Mouse (Mus musculus) duodenum, adult 2 months (tissue): ENCODE data around the gene Apom. TPM values are rescaled to one million over a fixed set of nuclear protein-coding genes. Genes with fewer than 3 reads are reported as not detected.

ENCODE experiments used
- polyA plus RNA-seq: library from polyadenylated mRNA; depleted of rRNA; stranded (reverse); fragments of >200 nt; gene quantifications from 2 replicates; pipeline ENCODE4 v1.2.3, GENCODE M21; 2012; ENCODE audit warnings: low replicate concordance; rRNA removed

Gene Apom
- 0.25 TPM in 2 replicates for polyA plus RNA-seq

GRCm38 (mm10) chr17:35131500-35132173, at the start of gene Apom:
Gene Apom, minus strand, starts transcription at chr17:35132050.

GRCm38 (mm10) chr17:35175968-35176367, 44.1 kb upstream of the Apom start, which contains the start of gene Aif1:
Gene Aif1, minus strand, starts transcription at chr17:35176068.

GRCm38 (mm10) chr17:35164568-35165450, 33.0 kb upstream of the Apom start, which contains the start of gene Prrc2a:
Gene Prrc2a, minus strand, starts transcription at chr17:35164897.

GRCm38 (mm10) chr17:35134801-35135590, 3.1 kb upstream of the Apom start, which contains the start of gene Bag6:
Gene Bag6, plus strand, starts transcription at chr17:35135178.

GRCm38 (mm10) chr17:35126206-35126611, 5.6 kb downstream of the Apom start, which contains the start of gene D17H6S53E:
Gene D17H6S53E, plus strand, starts transcription at chr17:35126373.

GRCm38 (mm10) chr17:35121871-35122303, 10.0 kb downstream of the Apom start, which contains the start of gene Csnk2b:
Gene Csnk2b, minus strand, starts transcription at chr17:35122053.

GRCm38 (mm10) chr17:35121143-35121799, 10.6 kb downstream of the Apom start, which contains the start of gene Gpank1:
Gene Gpank1, plus strand, starts transcription at chr17:35121455.

GRCm38 (mm10) chr17:35115046-35116019, 16.5 kb downstream of the Apom start, which contains the start of gene Ly6g5b:
Gene Ly6g5b, minus strand, starts transcription at chr17:35115428.

GRCm38 (mm10) chr17:35108097-35108496, 23.8 kb downstream of the Apom start, which contains the start of gene Ly6g5c:
Gene Ly6g5c, plus strand, starts transcription at chr17:35108279.

GRCm38 (mm10) chr17:35088825-35089644, 42.8 kb downstream of the Apom start, which contains the start of gene Abhd16a:
Gene Abhd16a, plus strand, starts transcription at chr17:35089263.

GRCm38 (mm10) chr17:35085208-35085865, 46.5 kb downstream of the Apom start, which contains the start of gene Ly6g6f:
Gene Ly6g6f, minus strand, starts transcription at chr17:35085610.

Other genes starting within 250 kb of the Apom start
- gene C2, start 233.8 kb downstream of the Apom start, polyA plus RNA-seq, result 5.1 and 6.8 TPM in 2 replicates
- 206 and 215 TPM in 2 replicates for gene Ehmt2, start 233.6 kb downstream of the Apom start, polyA plus RNA-seq
- gene Slc44a4, start 217.6 kb downstream of the Apom start, polyA plus RNA-seq, result 74.7 and 81.1 TPM in 2 replicates
- 40.9 and 52.9 TPM in 2 replicates for gene Neu1, start 200.8 kb downstream of the Apom start, polyA plus RNA-seq
- gene Hspa1b, start 172.8 kb downstream of the Apom start, polyA plus RNA-seq, result 5.4 and 9.5 TPM in 2 replicates
- not detected in 2 replicates for gene Gm20481, start 162.1 kb downstream of the Apom start, polyA plus RNA-seq
- 4.9 and 6.7 TPM in 2 replicates for gene Hspa1a, start 159.9 kb downstream of the Apom start, polyA plus RNA-seq
- 0.15 and 0.22 TPM in 2 replicates for gene Hspa1l, start 159.3 kb downstream of the Apom start, polyA plus RNA-seq
- gene Lsm2, start 150.2 kb downstream of the Apom start, polyA plus RNA-seq, result 88.2 and 110 TPM in 2 replicates
- gene Vars, start 131.1 kb downstream of the Apom start, polyA plus RNA-seq, result 142 and 150 TPM in 2 replicates
- 1.6 and 2.0 TPM in 2 replicates for gene Vwa7, start 115.5 kb downstream of the Apom start, polyA plus RNA-seq
- 0.41 and 0.69 TPM in 2 replicates for gene Sapcd1, start 104.0 kb downstream of the Apom start, polyA plus RNA-seq
- gene Msh5, start 85.3 kb downstream of the Apom start, polyA plus RNA-seq, result 2.0 and 5.6 TPM in 2 replicates
- gene Clic1, start 82.1 kb downstream of the Apom start, polyA plus RNA-seq, result 133 and 202 TPM in 2 replicates
- 13.4 and 17.5 TPM in 2 replicates for gene Ddah2, start 73.0 kb downstream of the Apom start, polyA plus RNA-seq
- gene Ly6g6c, start 66.7 kb downstream of the Apom start, polyA plus RNA-seq, result 0.85 and 7.5 TPM in 2 replicates
- 0.18 and 0.55 TPM in 2 replicates for gene Mpig6b, start 65.9 kb downstream of the Apom start, polyA plus RNA-seq
- 0.15 and 29.8 TPM in 2 replicates for gene Ly6g6e, start 55.1 kb downstream of the Apom start, polyA plus RNA-seq
- gene Ly6g6d, start 54.0 kb downstream of the Apom start, polyA plus RNA-seq, result 5.8 and 13.6 TPM in 2 replicates
- 3.3 and 4.6 TPM in 2 replicates for gene Ly6g6f, start 46.4 kb downstream of the Apom start, polyA plus RNA-seq
- gene Abhd16a, start 42.8 kb downstream of the Apom start, polyA plus RNA-seq, result 135 and 240 TPM in 2 replicates
- gene Ly6g5c, start 23.8 kb downstream of the Apom start, polyA plus RNA-seq, result not detected in 2 replicates
- gene Ly6g5b, start 16.6 kb downstream of the Apom start, polyA plus RNA-seq, result 1.7 TPM in 2 replicates
- gene Gpank1, start 10.6 kb downstream of the Apom start, polyA plus RNA-seq, result 15.1 and 26.1 TPM in 2 replicates
- 334 and 557 TPM in 2 replicates for gene Csnk2b, start 10.0 kb downstream of the Apom start, polyA plus RNA-seq
- gene D17H6S53E, start 5.7 kb downstream of the Apom start, polyA plus RNA-seq, result 21.5 and 30.6 TPM in 2 replicates
- 179 and 180 TPM in 2 replicates for gene Bag6, start 3.1 kb upstream of the Apom start, polyA plus RNA-seq
- gene Prrc2a, start 32.8 kb upstream of the Apom start, polyA plus RNA-seq, result 388 and 529 TPM in 2 replicates
- 0.76 TPM in 1 of 2 replicates, not detected in the other for gene Aif1, start 44.0 kb upstream of the Apom start, polyA plus RNA-seq
- gene Lst1, start 56.4 kb upstream of the Apom start, polyA plus RNA-seq, result 6.5 and 24.6 TPM in 2 replicates
- gene Ltb, start 62.4 kb upstream of the Apom start, polyA plus RNA-seq, result 6.3 and 41.5 TPM in 2 replicates
- 1.5 and 1.8 TPM in 2 replicates for gene Tnf, start 70.0 kb upstream of the Apom start, polyA plus RNA-seq
- gene Lta, start 73.3 kb upstream of the Apom start, polyA plus RNA-seq, result 0.70 and 1.1 TPM in 2 replicates
- gene Gm16181, start 88.8 kb upstream of the Apom start, polyA plus RNA-seq, result not detected in 2 replicates
- 2.2 and 3.7 TPM in 2 replicates for gene Atp6v1g2, start 101.6 kb upstream of the Apom start, polyA plus RNA-seq
- 27.0 and 39.7 TPM in 2 replicates for gene Nfkbil1, start 103.7 kb upstream of the Apom start, polyA plus RNA-seq
- 147 and 156 TPM in 2 replicates for gene Ddx39b, start 109.7 kb upstream of the Apom start, polyA plus RNA-seq
- 447 and 1,433 TPM in 2 replicates for gene H2-D1, start 130.7 kb upstream of the Apom start, polyA plus RNA-seq
- gene H2-Q1, start 188.4 kb upstream of the Apom start, polyA plus RNA-seq, result 28.5 and 65.5 TPM in 2 replicates
- 350 and 1,003 TPM in 2 replicates for gene H2-Q2, start 210.2 kb upstream of the Apom start, polyA plus RNA-seq
- 97.7 and 164 TPM in 2 replicates for gene H2-Q4, start 247.6 kb upstream of the Apom start, polyA plus RNA-seq